Mouse (Mus musculus) midbrain, embryonic 11.5 days (tissue): ENCODE measurements at regions not wholly inside any gene's neighbourhood (a gene's known extent, or its start where the extent isn't known, plus 50 kb on each side); places are given as distances from the start of the nearest gene placed in this dataset.

ENCODE experiments used
- ATAC-seq: fragments of 200-750 bp; cut with Nextera tagmentation; 2 replicates; pipeline ENCODE4 v1.8.0; 2017; ENCODE audit warnings: moderate TSS enrichment, moderate library complexity; ENCODE audit not compliant: low FRiP score
- DNase-seq: peaks from one replicate; pipeline ENCODE4 v3.0.0; 2015; ENCODE audit warnings: low spot score; ENCODE audit errors: missing footprints
- H3K27ac ChIP-seq: fragments of 300-500 bp; sonication (generic); 2 replicates; pipeline ENCODE4 v1.5.1; 2014; ENCODE audit warnings: low read depth, low read length
- H3K27me3 ChIP-seq: fragments of 300-500 bp; sonication (generic); 2 replicates; pipeline ENCODE4 v1.6.1; 2014; ENCODE audit warnings: mild to moderate bottlenecking, low read length, moderate library complexity, mixed read lengths; ENCODE audit not compliant: control insufficient read depth, insufficient read depth
- H3K36me3 ChIP-seq: fragments of 300-500 bp; sonication (generic); 2 replicates; pipeline ENCODE4 v1.6.1; 2014; ENCODE audit warnings: mild to moderate bottlenecking, low read length, moderate library complexity, mixed read lengths; ENCODE audit not compliant: control insufficient read depth, insufficient read depth
- H3K4me1 ChIP-seq: fragments of 300-500 bp; sonication (generic); 2 replicates; pipeline ENCODE4 v1.6.1; 2014; ENCODE audit warnings: low read length; ENCODE audit not compliant: control insufficient read depth, insufficient read depth
- H3K4me2 ChIP-seq: fragments of 300-500 bp; sonication (generic); 2 replicates; pipeline ENCODE4 v1.6.1; 2014; ENCODE audit warnings: mild to moderate bottlenecking, moderate library complexity
- H3K4me3 ChIP-seq: fragments of 300-500 bp; sonication (generic); 2 replicates; pipeline ENCODE4 v1.5.1; 2014; ENCODE audit warnings: low read depth, low read length
- H3K9ac ChIP-seq: fragments of 300-500 bp; sonication (generic); 2 replicates; pipeline ENCODE4 v1.6.1; 2014; ENCODE audit warnings: low read length
- H3K9me3 ChIP-seq: fragments of 300-500 bp; sonication (generic); 2 replicates; pipeline ENCODE4 v1.6.1; 2016; ENCODE audit warnings: low read length; ENCODE audit not compliant: control insufficient read depth
- WGBS: fragments of 180-500 bp; shearing (Covaris S2); extraction: QIAGEN DNeasy Blood & Tissue Kit; methylation state at CpG from one replicate; pipeline ENCODE4 v1.1.7; 2014; 5-methylcytosine and 5-hydroxymethylcytosine counted together

DNA sequence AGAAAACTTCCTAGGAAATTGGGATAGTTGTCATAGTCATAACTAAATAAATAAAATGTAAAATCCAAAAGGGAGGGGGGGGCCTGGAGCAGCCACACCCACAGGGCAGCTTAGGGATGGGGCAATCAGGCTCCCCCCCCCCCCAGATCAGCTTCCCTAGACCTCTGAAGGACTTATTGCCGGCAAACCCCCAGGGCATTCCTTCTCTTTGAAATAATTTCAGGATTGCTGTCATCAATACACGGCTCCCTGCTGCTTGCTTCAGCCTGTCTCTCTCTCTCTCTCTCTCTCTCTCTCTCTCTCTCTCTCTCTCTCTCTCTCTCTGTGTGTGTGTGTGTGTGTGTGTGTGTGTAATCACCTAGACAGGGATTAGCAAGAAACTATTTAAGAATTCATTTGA lies 93.8 kb upstream of the Itga6 start:
- H3K27ac ChIP-seq: peak overlapping the region; percentile 63; the same call in 1 of the 2 replicates
- peak; percentile 84 for DNase-seq
- no peak overlapping the region for H3K9ac ChIP-seq
- no peak for ATAC-seq
- whole genome bisulfite sequencing: 16% methylated on average over 2 of the region's 2 CpGs
- H3K4me3 ChIP-seq: no peak overlapping the region
- no peak overlapping the region for H3K4me2 ChIP-seq
- H3K36me3 ChIP-seq: no peaks in the 10 kb centered on the region
- H3K4me1 ChIP-seq: peaks cover 27% of the 10 kb centered on the region
- H3K27me3 ChIP-seq: no peaks in the 10 kb centered on the region
- H3K9me3 ChIP-seq: no peaks in the 10 kb centered on the region

- peaks cover 27% of the 10 kb centered on the region for H3K4me1 ChIP-seq
- no peaks in the 10 kb centered on the region for H3K27me3 ChIP-seq
- no peaks in the 10 kb centered on the region for H3K9me3 ChIP-seq
- 0 out of 2 replicates have a peak overlapping the region, but pooled peaks have one; percentile 20 for H3K9ac ChIP-seq
- WGBS: 13% methylated on average over 9 of the region's 9 CpGs
- no peak overlapping the region for H3K4me3 ChIP-seq
- ATAC-seq (no peak), DNase-seq (peak; percentile 92)
- H3K27ac ChIP-seq: peak overlapping the region; percentile 63; the same call in 1 of the 2 replicates
- peak overlapping the region; percentile 15; the same call in 1 of the 2 replicates for H3K4me2 ChIP-seq
- no peaks in the 10 kb centered on the region for H3K36me3 ChIP-seq
These were observed 93.1 kb upstream of the Itga6 start for GRCm38 (mm10) chr2:71652261-71652801.

- peak; percentile 88 for DNase-seq
- ATAC-seq: peak; percentile 23; the same call in 1 of the 2 replicates
- Histone ChIP-seq H3K4me1 (peaks cover 27% of the 10 kb centered on the region), H3K9ac (no peak overlapping the region; the same call in 1 of the 2 replicates), H3K4me2 (no peak overlapping the region; the same call in 1 of the 2 replicates), H3K36me3 (no peaks in the 10 kb centered on the region), H3K9me3 (no peaks in the 10 kb centered on the region), H3K4me3 (no peak overlapping the region), H3K27me3 (no peaks in the 10 kb centered on the region), H3K27ac (0 out of 2 replicates have a peak overlapping the region, but pooled peaks have one; percentile 1)
- WGBS: 7% methylated on average over 8 of the region's 8 CpGs
These were observed 90.5 kb upstream of the Itga6 start for GRCm38 (mm10) chr2:71654817-71655503.

- H3K9me3 ChIP-seq: no peaks in the 10 kb centered on the region
- peak overlapping the region; percentile 80 for H3K27ac ChIP-seq
- H3K36me3 ChIP-seq: no peaks in the 10 kb centered on the region
- peaks cover 27% of the 10 kb centered on the region for H3K4me1 ChIP-seq
- peak overlapping the region; percentile 55 for H3K4me2 ChIP-seq
- no peaks in the 10 kb centered on the region for H3K27me3 ChIP-seq
- peak overlapping the region; percentile 21 for H3K4me3 ChIP-seq
- peak overlapping the region; percentile 68 for H3K9ac ChIP-seq
- peak; percentile 98 for DNase-seq
- WGBS: under 1% methylated on average over 18 of the region's 19 CpGs
- peak; percentile 88 for ATAC-seq
These were observed 89.7 kb upstream of the Itga6 start for GRCm38 (mm10) chr2:71655504-71656390.

GRCm38 (mm10) chr2:71656611-71657244 lies 88.7 kb upstream of the Itga6 start:
- Histone ChIP-seq H3K4me2 (no peak overlapping the region), H3K4me3 (no peak overlapping the region), H3K9ac (no peak overlapping the region), H3K4me1 (peaks cover 23% of the 10 kb centered on the region), H3K27me3 (no peaks in the 10 kb centered on the region), H3K9me3 (no peaks in the 10 kb centered on the region), H3K36me3 (no peaks in the 10 kb centered on the region), H3K27ac (no peak overlapping the region)
- ATAC-seq (no peak), DNase-seq (peak; percentile 87)
- WGBS: 52% methylated on average over 8 of the region's 8 CpGs

GRCm38 (mm10) chr2:71661438-71661837 lies 84.0 kb upstream of the Itga6 start:
- no peak overlapping the region for H3K27ac ChIP-seq
- no peak overlapping the region for H3K4me3 ChIP-seq
- ATAC-seq: no peak
- no peaks in the 10 kb centered on the region for H3K36me3 ChIP-seq
- no peaks in the 10 kb centered on the region for H3K4me1 ChIP-seq
- no peaks in the 10 kb centered on the region for H3K27me3 ChIP-seq
- no peak overlapping the region for H3K9ac ChIP-seq
- H3K9me3 ChIP-seq: no peaks in the 10 kb centered on the region
- no peak overlapping the region for H3K4me2 ChIP-seq
- no peak for DNase-seq

GRCm38 (mm10) chr2:71661986-71662385 lies 83.4 kb upstream of the Itga6 start:
- H3K36me3 ChIP-seq: no peaks in the 10 kb centered on the region
- no peak overlapping the region for H3K27ac ChIP-seq
- H3K27me3 ChIP-seq: no peaks in the 10 kb centered on the region
- H3K9ac ChIP-seq: no peak overlapping the region
- no peak for DNase-seq
- no peaks in the 10 kb centered on the region for H3K9me3 ChIP-seq
- no peak for ATAC-seq
- H3K4me3 ChIP-seq: no peak overlapping the region
- no peak overlapping the region for H3K4me2 ChIP-seq
- 85% methylated on average over 5 of the region's 5 CpGs for WGBS
- H3K4me1 ChIP-seq: no peaks in the 10 kb centered on the region

GRCm38 (mm10) chr2:71663453-71663852 lies 82.0 kb upstream of the Itga6 start:
- 91% methylated on average over 8 of the region's 8 CpGs for WGBS
- no peak for ATAC-seq
- H3K9me3 ChIP-seq: no peaks in the 10 kb centered on the region
- H3K4me3 ChIP-seq: no peak overlapping the region
- no peaks in the 10 kb centered on the region for H3K27me3 ChIP-seq
- H3K27ac ChIP-seq: no peak overlapping the region
- no peaks in the 10 kb centered on the region for H3K4me1 ChIP-seq
- H3K36me3 ChIP-seq: no peaks in the 10 kb centered on the region
- no peak overlapping the region for H3K4me2 ChIP-seq
- no peak for DNase-seq
- H3K9ac ChIP-seq: no peak overlapping the region
